Mouse (Mus musculus) MEL (cell line): ENCODE data around the gene Fubp3. TPM values are rescaled to one million over a fixed set of nuclear protein-coding genes. Genes with fewer than 3 reads are reported as not detected.
"Not testable (repeated sequence)": the region's sequence is repeated elsewhere in the genome, so short reads cannot be mapped to it uniquely, and the experiment has no call there.

ENCODE experiments used
- DNase-seq: peaks from one replicate; pipeline ENCODE4 v3.0.0; 2011; ENCODE audit warnings: low read depth, low spot score
- H3K27ac ChIP-seq: 2 replicates; pipeline ENCODE4 v1.5.1; 2012; ENCODE audit warnings: low read depth, mild to moderate bottlenecking, control low read depth, low read length, moderate library complexity; ENCODE audit not compliant: control insufficient read depth
- H3K27me3 ChIP-seq, 2 experiments: fragments of 150-350 bp in 1 of 2; sonication (generic) in 1 of 2; 2 replicates each; pipeline ENCODE4 v1.6.1; 2012; ENCODE audit warnings: low read length in 2 of 2, mild to moderate bottlenecking in 2 of 2, improper control_type of control experiment in 1 of 2, moderate library complexity in 1 of 2; ENCODE audit not compliant: insufficient read depth in 2 of 2, control insufficient read depth in 1 of 2
- H3K36me3 ChIP-seq, 2 experiments: 2 replicates each; pipeline ENCODE4 v1.6.1; 2012 to 2014; ENCODE audit warnings: low read length in 2 of 2, improper control_type of control experiment in 1 of 2, inconsistent platforms in 1 of 2, mild to moderate bottlenecking in 1 of 2; ENCODE audit not compliant: insufficient read depth in 2 of 2, control insufficient read depth in 1 of 2
- H3K4me1 ChIP-seq, 2 experiments: fragments of 150-350 bp in 1 of 2; sonication (generic) in 1 of 2; 2 replicates each; pipeline ENCODE4 v1.6.1; 2012; ENCODE audit warnings: low read length in 2 of 2, improper control_type of control experiment in 1 of 2, mild to moderate bottlenecking in 1 of 2; ENCODE audit not compliant: insufficient read depth in 2 of 2, control insufficient read depth in 1 of 2
- H3K4me3 ChIP-seq, 2 experiments: fragments of 150-350 bp in 1 of 2; sonication (generic) in 1 of 2; 2 replicates each; pipeline ENCODE4 v1.5.1; 2012; ENCODE audit warnings: low read depth in 2 of 2, low read length in 2 of 2, mild to moderate bottlenecking in 2 of 2, moderate library complexity in 2 of 2, control low read depth in 1 of 2, improper control_type of control experiment in 1 of 2; ENCODE audit not compliant: control insufficient read depth in 1 of 2, insufficient read depth in 1 of 2
- H3K79me2 ChIP-seq: 2 replicates; pipeline ENCODE4 v1.6.1; 2012; ENCODE audit warnings: mild to moderate bottlenecking, low read length, moderate library complexity; ENCODE audit not compliant: control insufficient read depth, poor library complexity, insufficient read depth
- H3K9ac ChIP-seq: 2 replicates; pipeline ENCODE4 v1.6.1; 2012; ENCODE audit warnings: low read depth, mild to moderate bottlenecking, control low read depth, low read length, moderate library complexity; ENCODE audit not compliant: control insufficient read depth, poor library complexity, severe bottlenecking
- H3K9me3 ChIP-seq: fragments of 150-350 bp; sonication (generic); replicated peaks from 2 replicates; pipeline ENCODE4 v1.6.1; 2012; ENCODE audit warnings: mild to moderate bottlenecking, low read length, improper control_type of control experiment, moderate library complexity; ENCODE audit not compliant: insufficient read depth
- CTCF ChIP-seq, 3 experiments: IDR thresholded peaks in 2 of 3; conservative IDR thresholded peaks in 1 of 3; 2 replicates each; pipeline ENCODE4 v1.5.1; 2011 to 2012; ENCODE audit warnings: low read length in 3 of 3, low read depth in 2 of 3, mild to moderate bottlenecking in 2 of 3, improper control_type of control experiment in 1 of 3, inconsistent platforms in 1 of 3, mixed read lengths in 1 of 3, moderate library complexity in 1 of 3; ENCODE audit not compliant: control insufficient read depth in 1 of 3, insufficient read depth in 1 of 3, poor library complexity in 1 of 3, severe bottlenecking in 1 of 3
- GATA1 ChIP-seq: IDR thresholded peaks from 2 replicates; pipeline ENCODE4 v1.6.1; 2011; ENCODE audit warnings: low read depth, low read length, improper control_type of control experiment
- JUND ChIP-seq: IDR thresholded peaks from 2 replicates; pipeline ENCODE4 v1.6.1; 2011; ENCODE audit warnings: low read depth, mild to moderate bottlenecking, improper control_type of control experiment, low read length
- MAFK ChIP-seq: IDR thresholded peaks from 2 replicates; pipeline ENCODE4 v1.6.1; 2011; ENCODE audit warnings: low read depth, mild to moderate bottlenecking, low read length, improper control_type of control experiment, borderline replicate concordance
- MYB ChIP-seq: IDR thresholded peaks from 2 replicates; pipeline ENCODE4 v1.6.1; 2011; ENCODE audit warnings: mild to moderate bottlenecking, low read depth, low read length, improper control_type of control experiment
- MYC ChIP-seq: IDR thresholded peaks from 2 replicates; pipeline ENCODE4 v1.6.1; 2011; ENCODE audit warnings: low read depth, mild to moderate bottlenecking, low read length, improper control_type of control experiment, moderate library complexity
- NELFE ChIP-seq: IDR thresholded peaks from 2 replicates; pipeline ENCODE4 v1.6.1; 2011; ENCODE audit warnings: low read depth, low read length, improper control_type of control experiment
- NRF1 ChIP-seq: IDR thresholded peaks from 2 replicates; pipeline ENCODE4 v1.6.1; 2014; ENCODE audit warnings: low read depth, mild to moderate bottlenecking, inconsistent platforms, low read length, improper control_type of control experiment, moderate library complexity; ENCODE audit not compliant: poor library complexity, insufficient read depth, severe bottlenecking
- POLR2A ChIP-seq, 2 experiments: IDR thresholded peaks; 2 replicates each; pipeline ENCODE4 v1.6.1; 2011 to 2012; ENCODE audit warnings: low read length in 2 of 2, mild to moderate bottlenecking in 2 of 2, control low read depth in 1 of 2, improper control_type of control experiment in 1 of 2, low read depth in 1 of 2, moderate library complexity in 1 of 2; ENCODE audit not compliant: control insufficient read depth in 1 of 2, insufficient read depth in 1 of 2, poor library complexity in 1 of 2
- POLR2AphosphoS2 ChIP-seq: IDR thresholded peaks from 2 replicates; pipeline ENCODE4 v1.6.1; 2011; ENCODE audit warnings: low read length, improper control_type of control experiment
- RCOR1 ChIP-seq: IDR thresholded peaks from 2 replicates; pipeline ENCODE4 v1.6.1; 2012; ENCODE audit warnings: low read depth, mild to moderate bottlenecking, inconsistent platforms, low read length, improper control_type of control experiment
- TBP ChIP-seq: IDR thresholded peaks from 2 replicates; pipeline ENCODE4 v1.8.0; 2011; ENCODE audit warnings: low read depth, low read length, improper control_type of control experiment
- USF2 ChIP-seq, 2 experiments: IDR thresholded peaks; 2 replicates each; pipeline ENCODE4 v1.6.1; 2011 to 2012; ENCODE audit warnings: improper control_type of control experiment in 2 of 2, low read length in 2 of 2, borderline replicate concordance in 1 of 2, inconsistent platforms in 1 of 2, low read depth in 1 of 2, mild to moderate bottlenecking in 1 of 2; ENCODE audit not compliant: insufficient read depth in 1 of 2
- ZC3H11A ChIP-seq: IDR thresholded peaks from 2 replicates; pipeline ENCODE4 v1.6.1; 2012; ENCODE audit warnings: low read depth, mild to moderate bottlenecking, inconsistent platforms, low read length, improper control_type of control experiment
- ZKSCAN1 ChIP-seq: IDR thresholded peaks from 2 replicates; pipeline ENCODE4 v1.6.1; 2012; ENCODE audit warnings: low read depth, mild to moderate bottlenecking, inconsistent platforms, low read length, improper control_type of control experiment, moderate library complexity
- ZNF384 ChIP-seq: IDR thresholded peaks from 2 replicates; pipeline ENCODE4 v1.6.1; 2012; ENCODE audit warnings: low read depth, mild to moderate bottlenecking, inconsistent platforms, low read length, improper control_type of control experiment
- polyA plus RNA-seq, 2 experiments: library from polyadenylated mRNA; stranded (reverse) in 1 of 2; unstranded in 1 of 2; fragments of >175 nt in 1 of 2; fragments of >200 nt in 1 of 2; gene quantifications; 2 replicates each; pipeline versions ENCODE4 v1.2.1 to v1.2.4; 2012; ENCODE audit warnings: low replicate concordance in 2 of 2, low read depth in 1 of 2; ENCODE audit not compliant: insufficient read length in 2 of 2, insufficient read depth in 1 of 2, missing spikeins in 1 of 2
- total RNA-seq: library from RNA; depleted of rRNA; stranded (reverse); fragments of 300-350 nt; gene quantifications from 2 replicates; pipeline ENCODE4 v1.2.3, GENCODE M21; 2012

The Fubp3 gene
- total and polyA plus RNA-seq, 3 experiments: 44.7 to 80.0 TPM; not detected in 1

- TF ChIP-seq USF2 (IDR thresholded peaks at IDR 0.05; ENCODE audit: borderline replicate concordance in 1 of 2, insufficient read depth in 1 of 2, low read depth in 1 of 2, low read length in 2 of 2): peak; percentile 71 to 94
Measured at GRCm38 (mm10) chr2:31550503-31550902, 21.9 kb upstream of the Fubp3 start (continued).

DNA sequence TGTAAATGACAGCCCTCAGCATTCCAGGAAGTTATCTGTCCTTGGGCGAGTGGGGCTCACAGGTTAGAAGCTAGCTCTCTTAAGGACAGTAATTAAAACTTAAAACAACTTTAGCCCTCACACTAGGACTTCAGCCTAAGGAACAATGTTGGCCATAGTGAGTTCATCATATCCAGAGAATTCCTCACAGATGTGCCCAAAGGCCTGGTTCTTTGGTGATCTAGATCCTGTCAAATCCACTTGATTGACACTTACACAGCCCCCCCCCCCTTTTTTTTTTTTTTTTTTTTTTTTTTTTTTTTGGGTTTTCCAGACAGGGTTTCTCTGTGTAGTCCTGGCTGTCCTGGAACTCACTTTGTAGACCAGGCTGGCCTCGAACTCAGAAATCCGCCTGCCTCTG is 21.1 kb upstream of the Fubp3 start:
- H3K4me1 ChIP-seq, H3K9ac ChIP-seq, H3K79me2 ChIP-seq, H3K27ac ChIP-seq, H3K36me3 ChIP-seq, H3K27me3 ChIP-seq, H3K4me3 ChIP-seq, H3K9me3 ChIP-seq: not testable (repeated sequence)
- peak; percentile 9 for DNase-seq

GRCm38 (mm10) chr2:31551971-31552370 is 20.5 kb upstream of the Fubp3 start:
- Histone ChIP-seq H3K27ac (no peak overlapping the region), H3K9ac (no peak overlapping the region), H3K9me3 (no peaks in the 10 kb centered on the region), H3K79me2 (no peaks in the 10 kb centered on the region), H3K4me3 (no peak overlapping the region), H3K27me3 (no peaks in the 10 kb centered on the region), H3K4me1 (0 out of 4 replicates have a peak, but pooled peaks cover 0 to 2% of the 10 kb centered on the region in 2 experiments), H3K36me3 (no peaks in the 10 kb centered on the region)
- TF ChIP-seq JUND (no peak), ZKSCAN1 (no peak), ZNF384 (no peak), POLR2A (IDR thresholded peaks at IDR 0.05; ENCODE audit: control insufficient read depth in 1 of 2, insufficient read depth in 1 of 2, low read depth in 1 of 2, low read length in 2 of 2, poor library complexity in 1 of 2) (no peak), GATA1 (no peak), RCOR1 (no peak), MYB (no peak), NELFE (no peak), MAFK (no peak), CTCF (IDR thresholded peaks at IDR 0.05 in 2 of 3, conservative IDR thresholded peaks at IDR 0.05 in 1 of 3; ENCODE audit: control insufficient read depth in 1 of 3, insufficient read depth in 1 of 3, low read depth in 2 of 3, low read length in 3 of 3, poor library complexity in 1 of 3, severe bottlenecking in 1 of 3) (no peak), ZC3H11A (no peak), NRF1 (no peak), TBP (no peak), MYC (no peak), POLR2AphosphoS2 (no peak)
- DNase-seq: no peak
